Mouse (Mus musculus) gastrocnemius, adult 2 months (tissue): ENCODE data around the gene Dynlrb1. TPM values are rescaled to one million over a fixed set of nuclear protein-coding genes. Genes with fewer than 3 reads are reported as not detected.
A peak's percentile ranks its signal among the peaks of the same experiment; 100 is the strongest.

Experiments used
- DNase-seq: peaks from one replicate; pipeline ENCODE4 v3.0.0; 2022
- H3K27ac ChIP-seq: fragments of 200-600 bp; 2 replicates; pipeline ENCODE4 v1.8.1; 2022; ENCODE audit warnings: mild to moderate bottlenecking
- H3K4me3 ChIP-seq: fragments of 200-600 bp; 2 replicates; pipeline ENCODE4 v1.8.1; 2022; ENCODE audit warnings: mild to moderate bottlenecking, moderate library complexity
- CTCF ChIP-seq: fragments of 200-600 bp; IDR thresholded peaks from 2 replicates; pipeline ENCODE4 v1.8.1; 2022; ENCODE audit warnings: antibody characterized with exemption, mild to moderate bottlenecking, moderate library complexity
- intact Hi-C: fragments of 180-260 bp; cut with DNase I; formaldehyde crosslinking; loops from one replicate; pipeline ENCODE4 v1.15.1; 2025
- long read RNA-seq, 2 experiments: library from polyadenylated mRNA; stranded (forward); transcript quantifications; one replicate each; pipeline ENCODE4 v2.0.0; 2021
- total RNA-seq, 2 experiments: library from RNA; stranded (reverse); gene quantifications; 2 replicates each; pipeline ENCODE4 v1.2.3; 2021

The Dynlrb1 gene
- 100 to 1,000 TPM; 100 to 128 TPM for total RNA-seq
- long read RNA-seq, experiment 1, transcript Dynlrb1-201 (4 exons, 677 nt) = minor isoform, 6 of 95 reads
- long read RNA-seq, experiment 1, transcript Dynlrb1-202 (4 exons, 684 nt) = major isoform, 78 of 95 reads
- long read RNA-seq, experiment 1, partial matches to known transcripts = 4 of 95 reads
- long read RNA-seq, experiment 1, other reads (novel, unspliced or antisense) = 5 of 95 reads
- long read RNA-seq, experiment 2, transcript Dynlrb1-202 (4 exons, 684 nt) = major isoform, 81 of 97 reads
- long read RNA-seq, experiment 2, partial matches to known transcripts = 3 of 97 reads
- long read RNA-seq, experiment 2, other reads (novel, unspliced or antisense) = 5 of 97 reads

DNA sequence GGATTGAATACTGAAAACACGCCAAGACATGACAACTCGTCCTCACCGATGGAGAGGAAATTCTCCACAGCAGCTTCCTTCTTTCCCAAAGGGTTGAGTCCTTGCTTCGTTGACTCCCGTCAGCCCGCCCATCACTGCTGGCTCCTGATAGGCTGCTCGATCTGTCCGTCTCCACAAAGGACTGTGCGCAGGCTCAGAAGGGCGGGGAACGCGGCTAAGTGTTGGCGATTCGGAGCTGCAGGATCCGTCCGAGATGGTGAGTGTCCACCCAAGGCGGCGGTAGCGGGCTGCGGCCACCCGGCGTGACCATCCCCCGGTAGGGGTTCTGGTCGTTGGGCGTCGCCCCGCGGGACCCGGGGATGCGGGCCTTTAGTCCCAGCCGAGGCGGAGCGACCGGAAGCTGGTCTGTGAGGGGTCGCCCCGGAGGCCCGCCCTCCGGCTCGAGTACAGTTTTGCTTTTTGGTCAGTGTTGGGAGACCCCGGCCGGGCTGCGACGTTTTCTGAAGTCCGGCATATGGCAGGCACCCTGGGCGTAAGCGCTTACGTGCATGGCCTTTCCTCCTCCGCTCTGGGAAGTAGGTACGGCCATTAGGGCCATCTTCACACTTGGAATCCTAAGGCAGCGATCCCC is at the start of gene Dynlrb1:
TSS of gene Dynlrb1 (plus strand) at position 172 of the 631 bp plus-strand sequence.
- peak within 1 kb of the TSS; percentile 96 for H3K27ac ChIP-seq
- TF ChIP-seq CTCF = peak; percentile 31; the same call in 1 of the 2 replicates
- DNase-seq = peak; percentile 99
- peak within 1 kb of the TSS; percentile 99 for H3K4me3 ChIP-seq
- intact Hi-C loops = loop anchor here (5.0 kb wide), 1 partner anchor 151 kb away; no protein-coding TSS in a partner anchor

DNA sequence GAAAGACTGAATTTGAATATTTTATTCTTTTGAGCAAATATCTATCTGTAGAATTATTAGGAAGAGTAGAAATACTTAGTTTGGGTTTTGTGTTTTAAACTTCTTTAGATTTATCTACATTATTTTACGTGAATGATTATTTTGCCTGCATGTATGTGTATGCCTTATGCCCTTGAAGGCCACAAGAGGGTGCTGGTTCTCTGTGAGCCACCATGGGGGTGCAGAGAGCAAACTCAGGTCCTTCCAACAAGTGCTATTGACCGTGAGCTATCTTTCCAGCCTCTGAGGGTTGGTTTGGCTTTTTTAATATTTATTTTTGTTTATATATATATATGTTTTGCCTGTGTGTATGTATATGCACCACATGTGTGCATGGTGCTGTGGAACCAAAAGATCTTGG is 28.9 kb upstream of the Dynlrb1 start:
- H3K4me3 ChIP-seq = no peak overlapping the region
- peak; percentile 90 for TF ChIP-seq CTCF
- DNase-seq = peak; percentile 28
- intact Hi-C loops = loop anchor here (5.0 kb wide), 1 partner anchor 230 kb away; no protein-coding TSS in a partner anchor
- H3K27ac ChIP-seq = peak overlapping the region; percentile 25; the same call in 1 of the 2 replicates

DNA sequence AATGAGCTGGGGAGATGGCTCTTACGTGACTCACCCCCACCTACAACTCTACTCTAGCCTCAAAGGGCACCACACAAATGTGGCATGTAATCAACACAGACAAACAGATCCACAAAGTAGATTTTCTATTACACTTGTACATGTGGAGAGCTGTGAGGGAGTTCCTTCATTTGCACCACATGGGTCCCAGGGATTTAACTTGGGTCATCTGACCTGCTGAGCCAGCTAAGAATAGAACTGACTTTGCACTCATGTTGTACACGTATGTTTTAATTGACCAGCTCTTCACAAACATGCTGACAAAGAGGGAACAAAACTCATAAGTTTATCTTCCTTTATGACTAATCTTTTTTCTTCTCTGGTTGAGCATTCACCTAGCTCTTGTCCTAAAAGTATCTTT is 13.2 kb upstream of the Dynlrb1 start:
- intact Hi-C loops = no loop called here
- Histone ChIP-seq H3K4me3 (no peak overlapping the region), H3K27ac (peak overlapping the region; percentile 74)
- no peak for TF ChIP-seq CTCF
- no peak for DNase-seq

DNA sequence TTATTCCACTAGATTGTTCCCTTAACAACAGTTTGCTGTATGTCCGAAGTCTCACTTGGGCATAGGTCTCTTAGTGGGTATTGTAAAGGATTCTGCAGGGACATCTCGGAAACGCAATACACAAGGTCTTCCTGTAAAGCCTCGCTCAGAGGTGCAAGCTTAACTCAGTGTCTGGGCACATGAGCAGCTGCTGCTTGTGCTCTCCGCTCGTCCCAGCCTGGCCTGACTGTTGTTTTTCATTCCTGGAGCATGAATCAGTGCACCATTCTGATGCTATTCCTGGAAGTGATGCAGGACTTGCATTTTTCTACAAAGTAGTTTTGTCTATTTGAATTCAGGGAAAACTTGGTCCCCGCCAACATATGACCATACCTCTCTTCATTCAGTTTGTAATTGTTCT is 11.6 kb upstream of the Dynlrb1 start:
- Histone ChIP-seq H3K4me3 (no peak overlapping the region), H3K27ac (peak overlapping the region; percentile 74)
- intact Hi-C loops = no loop called here
- no peak for TF ChIP-seq CTCF
- peak; percentile 45 for DNase-seq

DNA sequence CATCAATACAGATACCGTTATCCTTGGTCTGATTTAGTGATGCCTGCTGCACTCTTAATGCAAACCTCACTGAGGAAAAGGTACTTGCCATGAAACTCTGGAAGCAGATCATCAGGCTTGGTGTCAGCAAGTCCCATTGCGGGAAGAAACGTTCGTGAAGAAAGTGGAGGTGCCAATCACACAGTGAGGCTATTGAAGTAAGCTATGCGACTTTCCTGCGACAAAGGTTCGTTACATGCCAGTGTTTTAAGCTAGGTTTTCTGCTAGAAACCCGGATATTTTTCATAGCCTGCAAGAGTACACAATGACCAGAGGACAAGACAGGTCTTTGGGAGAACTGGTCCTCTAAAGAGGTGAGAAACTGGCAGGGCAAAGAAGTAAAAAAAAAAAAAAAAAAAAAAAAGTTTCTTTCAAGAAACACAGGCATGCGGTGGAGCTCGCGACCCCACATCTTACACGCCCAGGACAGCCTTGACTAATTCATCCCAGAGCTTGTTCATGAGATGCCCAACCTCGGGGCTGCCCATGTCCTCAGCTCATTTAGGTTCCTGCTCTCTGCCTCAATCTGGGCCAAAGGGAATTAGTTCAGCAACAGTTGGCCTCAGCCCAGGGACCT is 479 bp upstream of the Dynlrb1 start:
- TF ChIP-seq CTCF = no peak
- Histone ChIP-seq H3K4me3 (peak overlapping the region; percentile 99), H3K27ac (peak overlapping the region; percentile 96)
- DNase-seq = no peak
- intact Hi-C loops = loop anchor here (5.0 kb wide), 1 partner anchor 151 kb away; no protein-coding TSS in a partner anchor

DNA sequence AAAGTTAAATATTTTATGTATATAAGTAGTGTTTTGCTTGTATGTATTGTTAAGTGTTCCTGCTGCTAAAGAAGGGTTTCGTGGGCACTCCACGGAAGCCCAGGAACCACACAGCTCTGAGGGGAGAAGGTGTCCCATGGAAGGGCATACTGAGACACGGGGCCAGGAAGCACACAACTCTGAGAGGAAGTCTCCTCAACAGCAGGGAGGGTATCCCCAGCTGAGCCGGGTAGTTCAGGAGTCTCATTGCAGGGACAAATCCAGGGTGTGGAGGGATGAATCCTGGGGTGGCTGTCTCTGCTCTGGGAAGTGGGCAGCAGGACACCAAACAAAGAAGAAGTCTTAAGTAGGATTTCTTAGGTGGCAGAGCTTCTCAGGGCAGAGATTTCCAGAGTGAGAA is 943 bp downstream of the Dynlrb1 start:
- Histone ChIP-seq H3K4me3 (peak overlapping the region; percentile 99), H3K27ac (peak overlapping the region; percentile 96)
- intact Hi-C loops = loop anchor here (5.0 kb wide), 1 partner anchor 150 kb away; no protein-coding TSS in a partner anchor
- TF ChIP-seq CTCF = no peak
- DNase-seq = no peak

DNA sequence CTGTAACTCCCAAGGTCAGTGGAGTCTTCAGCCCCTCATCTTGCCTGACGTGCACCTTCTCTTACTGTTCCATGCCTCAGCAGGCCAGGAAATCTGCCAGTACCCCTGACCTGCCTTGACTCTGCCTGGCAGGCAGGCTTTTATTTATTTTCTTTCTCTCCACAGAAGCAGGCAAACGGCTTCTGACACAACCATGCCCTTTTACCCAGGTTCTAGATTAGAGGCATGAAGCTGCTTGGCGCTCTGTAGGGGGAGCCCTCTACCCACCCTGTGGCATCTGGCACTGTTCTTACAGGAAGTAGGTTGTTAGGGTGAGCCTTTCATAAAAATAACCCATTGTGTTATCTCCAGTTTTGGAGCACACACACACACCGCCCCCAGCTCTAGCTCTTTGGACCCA is 4.6 kb downstream of the Dynlrb1 start:
- peak; percentile 58 for TF ChIP-seq CTCF
- DNase-seq = peak; percentile 48
- no peak overlapping the region for H3K4me3 ChIP-seq
- peak overlapping the region; percentile 64 for H3K27ac ChIP-seq
- intact Hi-C loops = no loop called here

DNA sequence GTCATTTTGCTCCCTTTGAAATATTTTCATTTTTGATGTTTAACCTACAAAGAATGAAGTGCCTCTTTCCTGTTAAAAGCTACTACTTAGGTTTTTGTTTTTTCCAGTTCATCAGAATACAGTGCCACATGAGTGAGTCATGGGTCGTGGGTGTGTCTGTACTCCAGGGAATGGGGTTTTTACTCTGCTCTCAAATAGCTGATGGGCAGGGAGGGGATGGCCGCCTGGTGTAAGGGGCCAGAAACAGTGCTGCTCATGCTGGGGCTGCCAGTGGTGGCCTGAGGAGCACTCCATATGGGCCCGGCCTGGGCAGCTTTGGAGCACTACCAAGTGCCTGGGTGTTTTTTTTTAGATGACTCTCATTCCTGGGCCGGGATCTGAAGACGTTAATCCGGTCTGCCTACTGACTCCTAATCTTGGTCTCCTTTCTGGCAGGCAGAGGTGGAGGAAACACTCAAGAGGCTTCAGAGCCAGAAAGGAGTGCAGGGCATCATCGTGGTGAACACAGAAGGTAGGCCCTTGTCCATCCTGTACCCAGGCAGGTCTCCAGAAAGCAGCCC is 6.0 kb downstream of the Dynlrb1 start:
- intact Hi-C loops = no loop called here
- peak overlapping the region; percentile 64 for H3K27ac ChIP-seq
- DNase-seq = peak; percentile 63
- no peak for TF ChIP-seq CTCF
- 0 out of 2 replicates have a peak overlapping the region, but pooled peaks have one; percentile 13 for H3K4me3 ChIP-seq

DNA sequence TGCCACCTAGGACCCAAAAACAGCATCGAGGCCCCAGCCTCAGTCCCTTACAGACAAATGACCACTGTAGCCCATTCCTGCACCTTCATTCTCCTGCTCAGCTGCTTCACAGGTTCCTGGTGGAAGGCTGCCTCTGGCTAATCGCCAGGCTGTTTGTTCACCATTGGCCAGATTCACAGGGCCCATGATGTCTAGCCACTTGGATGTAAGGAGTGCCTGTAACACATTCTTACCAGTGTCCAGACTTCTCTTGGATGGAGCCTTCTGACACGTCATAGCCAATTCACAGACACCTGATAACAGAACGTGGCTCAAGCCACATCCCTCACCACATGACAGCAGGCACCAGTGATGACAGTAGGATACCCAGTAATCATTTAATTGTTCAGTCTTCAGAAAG is 9.9 kb downstream of the Dynlrb1 start:
- intact Hi-C loops = no loop called here
- no peak for TF ChIP-seq CTCF
- DNase-seq = no peak
- H3K27ac ChIP-seq = no peak overlapping the region
- no peak overlapping the region for H3K4me3 ChIP-seq

DNA sequence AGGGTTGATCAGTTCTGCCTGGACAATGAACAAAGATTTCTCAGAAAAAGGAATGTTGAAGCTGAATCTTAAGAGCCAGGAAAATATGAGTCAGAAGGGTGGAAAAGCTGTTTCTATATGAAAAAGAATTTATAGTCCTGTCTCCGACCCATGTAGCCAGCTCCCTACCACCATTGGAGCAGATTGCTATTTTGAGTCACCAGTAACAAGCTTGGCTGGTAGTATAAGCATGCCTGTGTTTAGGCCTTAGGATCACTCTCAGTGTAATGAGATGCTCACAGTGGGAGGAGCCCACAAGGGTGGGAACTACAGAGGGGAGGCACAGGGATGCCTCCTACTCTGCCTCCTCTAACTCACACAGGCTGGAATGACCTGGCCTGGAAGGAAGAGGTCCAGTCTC is 11.9 kb downstream of the Dynlrb1 start:
- Histone ChIP-seq H3K4me3 (no peak overlapping the region), H3K27ac (no peak overlapping the region)
- no peak for DNase-seq
- intact Hi-C loops = no loop called here
- TF ChIP-seq CTCF = no peak

DNA sequence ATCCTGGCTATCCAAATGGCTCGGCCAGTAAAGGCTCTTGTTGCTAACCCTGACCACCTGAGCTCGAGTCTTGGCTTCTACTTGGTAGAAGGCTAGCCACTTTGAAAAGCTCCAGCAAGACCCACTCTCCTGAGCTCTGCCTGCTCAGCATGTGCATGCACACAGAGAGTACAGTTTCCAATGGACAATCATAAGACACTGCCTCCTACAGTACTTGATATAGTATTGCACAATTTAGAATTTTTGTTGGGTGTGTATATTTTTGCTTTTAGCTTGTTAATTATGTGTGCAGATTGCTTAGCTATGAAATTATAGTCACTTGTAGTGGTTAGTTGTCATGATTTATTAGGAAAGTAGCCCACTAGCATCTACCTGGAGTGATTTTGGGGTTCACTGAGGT is 12.4 kb downstream of the Dynlrb1 start:
- H3K4me3 ChIP-seq = no peak overlapping the region
- no peak for DNase-seq
- peak; percentile 20; the same call in 1 of the 2 replicates for TF ChIP-seq CTCF
- intact Hi-C loops = no loop called here
- no peak overlapping the region for H3K27ac ChIP-seq

DNA sequence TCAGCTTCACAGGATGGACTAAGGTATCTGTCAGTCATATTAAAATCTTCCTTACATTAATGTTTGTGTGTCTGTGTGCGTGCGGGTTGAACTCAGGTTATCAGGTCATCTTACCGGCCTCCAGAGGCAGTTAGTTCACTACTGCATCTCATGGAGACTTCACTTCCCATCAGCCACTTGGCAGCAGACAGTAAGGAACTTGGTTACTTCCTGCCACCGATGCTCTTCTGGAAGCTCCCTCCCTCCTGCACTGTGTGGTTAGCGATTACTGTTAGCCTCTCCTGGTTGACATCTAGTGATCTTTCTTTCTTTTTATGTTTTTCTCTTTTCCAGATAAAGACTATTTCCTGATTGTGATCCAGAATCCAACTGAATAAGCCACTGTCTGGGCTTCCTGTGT is 13.3 kb downstream of the Dynlrb1 start:
- Histone ChIP-seq H3K27ac (no peak overlapping the region), H3K4me3 (no peak overlapping the region)
- TF ChIP-seq CTCF = no peak
- DNase-seq = no peak
- intact Hi-C loops = no loop called here
